8 mouse cellular contexts compared by ENCODE assay signal in genomic region chr11:4849258-4849943, GRCm38 (mm10). TPM values are rescaled to one million over a fixed set of nuclear protein-coding genes. Genes with fewer than 3 reads are reported as not detected.
A peak's percentile ranks its signal among the peaks of the same experiment; 100 is the strongest.
DNase-seq lines count a peak whose midpoint lies in the region; ATAC-seq lines count a peak whose summit lies in the region.

TSS of gene Nf2 (minus strand) at chr11:4849536.

- DNase-seq in WW6 (ENCODE audit: low read depth, low spot score) = peak; percentile 100
- peak; percentile 89 to 97 for DNase-seq in cerebellum, postnatal 4 days (ENCODE audit: low spot score in 2 of 2)
- DNase-seq in gastrocnemius, adult 18-20 months (ENCODE audit: low spot score) = peak; percentile 99
- DNase-seq in left cerebral cortex, adult 18-20 months (ENCODE audit: low spot score in 2 of 2) = peak; percentile 95 to 98
- DNase-seq in right cerebral cortex, adult 18-20 months = peak; percentile 99
- peak; percentile 85 for DNase-seq in urinary bladder, postnatal 10 days (ENCODE audit: low spot score)

- ATAC-seq in hindbrain, embryonic 16.5 days = peak; percentile 99

- peaks cover 44% of the 10 kb centered on the region for H3K79me2 ChIP-seq in macrophage (ENCODE audit: inconsistent target)

- H3K27me3 ChIP-seq in hindbrain, embryonic 16.5 days (replicated peaks; ENCODE audit: control insufficient read depth, insufficient read depth, low read length) = no peaks in the 10 kb centered on the region

- H3K36me3 ChIP-seq in hindbrain, embryonic 16.5 days (ENCODE audit: control insufficient read depth, insufficient read depth, low read length) = no peaks in the 10 kb centered on the region
- H3K36me3 ChIP-seq in macrophage (ENCODE audit: inconsistent target) = no peaks in the 10 kb centered on the region

- peak within 1 kb of the TSS; percentile 95 for H3K4me3 ChIP-seq in hindbrain, embryonic 16.5 days (ENCODE audit: low read length)
- peak within 1 kb of the TSS; percentile 63 for H3K4me3 ChIP-seq in macrophage (ENCODE audit: inconsistent target)

- no peaks in the 10 kb centered on the region for H3K9me3 ChIP-seq in hindbrain, embryonic 16.5 days (ENCODE audit: control insufficient read depth, low read length)

- peaks cover 15% of the 10 kb centered on the region for H3K4me1 ChIP-seq in hindbrain, embryonic 16.5 days (ENCODE audit: control insufficient read depth, insufficient read depth, low read depth, low read length)

- under 1% methylated on average over 40 of the region's 60 CpGs for WGBS in hindbrain, embryonic 16.5 days
- WGBS in macrophage (ENCODE audit: missing documents) = under 1% methylated on average over 50 of the region's 60 CpGs

- peak within 1 kb of the TSS; percentile 95 for H3K9ac ChIP-seq in hindbrain, embryonic 16.5 days (ENCODE audit: low read depth, low read length)

- peak within 1 kb of the TSS; percentile 69 for H3K4me2 ChIP-seq in hindbrain, embryonic 16.5 days (ENCODE audit: low read length)

- H3K27ac ChIP-seq in hindbrain, embryonic 16.5 days (ENCODE audit: low read depth, low read length) = peak within 1 kb of the TSS; percentile 82
- peak within 1 kb of the TSS; percentile 43 for H3K27ac ChIP-seq in macrophage

RNA-seq across cellular contexts. Expression of gene Nf2, which starts in this region (rescaled TPM):
- total RNA-seq in gastrocnemius, adult 18-20 months (2021) = 10 to 100 TPM; 51.1 to 55.6 TPM
- 68.1 and 74.8 TPM in 2 replicates for polyA plus RNA-seq in hindbrain, embryonic 16.5 days (2015; fragmentation: Nextera tagmentation; extraction: Ambion mirVana)
- total RNA-seq in left cerebral cortex, adult 18-20 months (2021) = 10 to 100 TPM; 68.1 to 69.3 TPM
- 100 to 1,000 TPM in 8 of 26 experiments, 10 to 100 TPM in 18; 28.8 to 147 (median 73.6) TPM for total RNA-seq in macrophage (2018; cell fraction: chromatin; rRNA removed)
- total RNA-seq in macrophage (2018; cell fraction: cytosol; rRNA removed) = 10 to 100 TPM; 32.7 to 67.4 (median 43.6) TPM
- total RNA-seq in macrophage (2018; cell fraction: nucleus; rRNA removed) = 10 to 100 TPM; 28.6 to 99.1 (median 52.7) TPM
- polyA plus RNA-seq in macrophage (2018) = 42.7 to 60.3 TPM (median 44.6 TPM) in 3 replicates

Comparison
In these comparisons a context has a peak if more than half of its experiments do, and no peak if none do; other contexts are left out.
1. Peak in every context shown above with its lines: DNase-seq, ATAC-seq, H3K4me3 ChIP-seq and H3K27ac ChIP-seq.